Mouse (Mus musculus) lung, adult 2 months (tissue): Measurements from ENCODE around the gene Ltbp4.

Experiments used
- CTCF ChIP-seq: fragments of 200-500 bp; IDR thresholded peaks from 2 replicates; pipeline ENCODE4 v1.5.1; 2011; ENCODE audit warnings: mild to moderate bottlenecking, low read length, control low read depth; ENCODE audit not compliant: insufficient read depth
- POLR2A ChIP-seq: fragments of 200-500 bp; IDR thresholded peaks from 2 replicates; pipeline ENCODE4 v1.6.1; 2011; ENCODE audit warnings: low read depth, mild to moderate bottlenecking, control low read depth, low read length, borderline replicate concordance; ENCODE audit errors: extremely low read depth

- TF ChIP-seq CTCF (no peak), POLR2A (no peak)
Measured at GRCm38 (mm10) chr7:27345444-27345843, 8.0 kb upstream of the Ltbp4 start.
